Mouse (Mus musculus) embryonic stem cell, embryonic (primary cell): ENCODE measurements around the gene Eepd1.

Experiments used
- CTCF ChIA-PET, 4 experiments: fragments of 300-600 bp in 2 of 4; fragments of 350-600 bp in 2 of 4; sonication (Branson Sonifier 250); formaldehyde crosslinking; loops; one replicate each; lab custom pipeline; 2022; ENCODE audit warnings: inconsistent platforms in 2 of 4; lab: Charles Lee
- POLR2A ChIA-PET, 4 experiments: fragments of 300-600 bp in 2 of 4; fragments of 350-600 bp in 2 of 4; sonication (Branson Sonifier 250); formaldehyde crosslinking; loops; one replicate each; lab custom pipeline; 2022; ENCODE audit warnings: antibody characterized with exemption in 4 of 4, inconsistent platforms in 1 of 4; lab: Charles Lee

Gene Eepd1

GRCm38 (mm10) chr9:25517982-25518381, 36.6 kb downstream of the Eepd1 start:
- CTCF ChIA-PET = interaction anchor here in 1 of 4 experiments (0.5 kb wide), 1 partner anchor 150 kb away, joined by 3 read pairs; no protein-coding TSS in a partner anchor

DNA sequence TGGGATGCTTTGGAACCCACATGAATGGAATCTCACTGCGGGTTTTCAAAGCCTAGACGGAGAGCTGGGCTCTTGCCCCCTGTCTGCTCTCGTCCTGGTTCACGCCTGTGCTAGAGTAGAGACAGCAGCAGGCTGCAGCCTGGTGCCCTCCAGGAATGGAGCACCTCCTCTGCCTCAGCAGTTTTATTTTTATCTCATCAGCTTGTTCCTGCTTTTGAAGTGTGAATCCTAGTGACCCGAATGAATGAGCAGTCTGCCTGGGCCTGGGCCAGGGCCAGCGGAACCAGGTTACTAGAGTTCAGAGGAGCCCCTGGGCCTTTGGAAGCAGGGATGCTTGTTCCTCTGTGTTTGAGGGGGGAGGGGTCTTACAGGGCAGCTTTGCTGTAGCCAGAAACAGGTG, 37.8 kb downstream of the Eepd1 start:
- CTCF ChIA-PET = no interaction called here
- POLR2A ChIA-PET = no interaction called here

More at GRCm38 (mm10) chr9:25517982-25518381, 36.6 kb downstream of the Eepd1 start:
- POLR2A ChIA-PET = no interaction called here

DNA sequence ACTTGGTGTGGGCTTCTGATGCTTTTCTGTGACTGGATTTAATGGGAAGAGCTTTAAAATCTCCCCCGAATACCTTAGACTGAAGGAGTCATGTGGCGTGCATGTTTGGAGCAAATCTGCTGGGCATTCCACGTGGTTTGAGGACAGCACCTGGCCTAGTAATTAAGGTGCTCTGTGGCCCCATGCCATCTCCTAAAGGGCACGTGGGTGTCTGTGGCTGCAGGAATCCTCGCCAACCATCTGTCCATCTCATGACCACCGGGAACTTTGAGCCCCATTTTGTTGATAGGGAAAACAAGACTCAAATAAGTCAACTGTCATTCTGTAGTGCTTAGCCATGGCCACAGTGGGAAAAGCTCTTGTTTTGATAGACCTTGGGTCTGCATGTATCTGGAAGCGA, 39.5 kb downstream of the Eepd1 start:
- CTCF ChIA-PET = no interaction called here

DNA sequence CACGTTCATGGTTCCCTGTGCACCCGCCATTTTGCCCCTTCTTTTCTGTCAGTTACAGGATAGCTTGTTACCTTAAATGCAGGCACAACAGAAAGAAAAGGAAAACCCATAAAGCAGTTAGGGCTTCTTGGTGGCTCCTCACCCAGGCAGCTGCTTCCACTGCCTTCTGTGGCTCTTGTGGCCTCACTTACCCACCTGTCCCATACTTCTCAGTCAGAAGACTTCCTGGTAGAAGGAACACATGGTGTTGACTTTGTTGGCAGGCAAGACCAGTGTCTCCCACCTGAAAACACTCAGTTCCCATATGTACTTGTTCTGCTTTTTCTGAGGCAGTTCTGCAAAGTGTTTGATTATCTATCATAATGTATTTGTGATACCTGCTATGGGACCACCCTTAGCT, 40.5 kb downstream of the Eepd1 start:
- ChIA-PET CTCF (no interaction called here), POLR2A (no interaction called here)

More for the DNA sequence above, 39.5 kb downstream of the Eepd1 start:
- POLR2A ChIA-PET = interaction anchor here in 1 of 4 experiments (1.0 kb wide), 1 partner anchor 109 kb away, joined by 3 read pairs; no protein-coding TSS in a partner anchor

DNA sequence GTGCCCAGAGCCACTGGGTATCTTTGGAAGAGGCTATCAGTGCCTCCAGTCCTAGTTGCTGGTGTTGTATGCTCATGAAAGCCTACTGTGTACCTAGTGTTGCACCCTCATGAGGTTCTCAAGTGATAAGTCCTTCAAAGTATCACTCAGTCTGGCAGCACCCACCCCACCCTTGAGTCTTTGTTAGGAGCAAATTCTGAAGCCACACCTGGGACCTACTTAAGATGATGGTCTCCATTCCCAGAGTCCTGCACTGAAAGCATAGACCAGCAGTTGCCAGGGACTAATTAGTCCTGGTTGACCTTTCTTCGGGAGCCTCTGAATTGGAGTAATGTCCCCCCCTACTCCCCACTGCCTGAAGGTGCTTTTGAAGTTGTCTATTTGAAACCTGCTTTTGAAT, 45.2 kb downstream of the Eepd1 start:
- POLR2A ChIA-PET = no interaction called here
- CTCF ChIA-PET = no interaction called here

GRCm38 (mm10) chr9:25526927-25527337, 45.6 kb downstream of the Eepd1 start:
- CTCF ChIA-PET = no interaction called here

GRCm38 (mm10) chr9:25527359-25528038, 46.2 kb downstream of the Eepd1 start:
- POLR2A ChIA-PET = no interaction called here
- CTCF ChIA-PET = no interaction called here

More at GRCm38 (mm10) chr9:25526927-25527337, 45.6 kb downstream of the Eepd1 start:
- POLR2A ChIA-PET = no interaction called here

DNA sequence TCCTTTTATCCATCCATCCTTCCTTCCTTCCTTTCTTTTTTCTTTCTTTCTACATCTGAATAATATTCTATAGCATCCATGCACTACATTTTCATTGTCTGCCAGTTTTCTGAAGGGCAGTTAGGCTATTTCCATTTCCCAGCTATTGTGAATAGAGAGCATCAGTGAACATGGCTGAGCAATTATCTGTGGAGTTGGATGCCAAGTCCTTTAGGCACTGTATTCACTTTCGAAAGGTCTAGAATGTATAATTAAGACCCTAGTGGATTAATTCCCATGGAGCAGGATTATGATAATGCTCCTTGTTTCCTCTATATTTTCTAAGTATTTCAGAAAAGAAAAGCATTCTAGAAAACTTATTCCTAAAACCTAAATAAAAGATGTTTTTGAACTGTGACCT, 50.3 kb downstream of the Eepd1 start:
- CTCF ChIA-PET = no interaction called here
- POLR2A ChIA-PET = interaction anchor here in 1 of 4 experiments (0.6 kb wide), 1 partner anchor 50 kb away, joined by 3 read pairs; no protein-coding TSS in a partner anchor

GRCm38 (mm10) chr9:25532105-25532504, 50.8 kb downstream of the Eepd1 start:
- ChIA-PET POLR2A (no interaction called here), CTCF (no interaction called here)

GRCm38 (mm10) chr9:25535487-25535886, 54.1 kb downstream of the Eepd1 start:
- POLR2A ChIA-PET = no interaction called here
- CTCF ChIA-PET = no interaction called here

DNA sequence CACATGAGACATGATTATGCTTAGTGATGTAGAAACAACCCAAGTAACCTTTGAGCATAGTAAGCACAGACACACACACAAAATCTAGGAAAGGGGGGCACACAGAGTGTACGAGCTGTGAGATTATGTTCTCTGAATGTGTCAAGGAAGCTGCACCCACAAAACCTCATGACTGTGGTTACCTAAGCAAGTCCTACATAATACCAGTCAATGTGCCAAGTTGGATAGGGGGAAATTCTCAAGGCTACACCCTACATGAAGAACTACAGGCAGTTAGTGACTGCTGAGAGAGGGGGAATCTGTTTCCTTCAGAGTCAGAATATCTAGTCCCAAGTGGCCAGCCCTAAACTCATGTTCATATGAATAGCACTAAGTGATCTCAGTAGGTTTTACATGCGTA, 58.1 kb downstream of the Eepd1 start:
- CTCF ChIA-PET = no interaction called here
- POLR2A ChIA-PET = no interaction called here

- ChIA-PET POLR2A (no interaction called here), CTCF (interaction anchor here in 1 of 4 experiments (0.6 kb wide), 1 partner anchor 846 kb away, joined by 4 read pairs; no protein-coding TSS in a partner anchor)
Observed at GRCm38 (mm10) chr9:25541355-25541754, 60.0 kb downstream of the Eepd1 start.

GRCm38 (mm10) chr9:25545212-25545611, 63.9 kb downstream of the Eepd1 start:
- CTCF ChIA-PET = no interaction called here

GRCm38 (mm10) chr9:25549130-25550060, 68.0 kb downstream of the Eepd1 start:
- ChIA-PET POLR2A (interaction anchor here in 1 of 4 experiments (0.6 kb wide), 1 partner anchor 26 kb away, joined by 5 read pairs; no protein-coding TSS in a partner anchor), CTCF (interaction anchor here in 1 of 4 experiments (1.0 kb wide), 1 partner anchor 43 kb away, joined by 5 read pairs; no protein-coding TSS in a partner anchor)

More at GRCm38 (mm10) chr9:25545212-25545611, 63.9 kb downstream of the Eepd1 start:
- POLR2A ChIA-PET = no interaction called here

GRCm38 (mm10) chr9:25550196-25550595, 68.8 kb downstream of the Eepd1 start:
- ChIA-PET CTCF (interaction anchor here in 1 of 4 experiments (1.0 kb wide), 1 partner anchor 42 kb away, joined by 5 read pairs; no protein-coding TSS in a partner anchor), POLR2A (no interaction called here)

GRCm38 (mm10) chr9:25552532-25552931, 71.2 kb downstream of the Eepd1 start:
- POLR2A ChIA-PET = no interaction called here
- CTCF ChIA-PET = no interaction called here

GRCm38 (mm10) chr9:25554246-25554803, 73.0 kb downstream of the Eepd1 start:
- CTCF ChIA-PET = no interaction called here

DNA sequence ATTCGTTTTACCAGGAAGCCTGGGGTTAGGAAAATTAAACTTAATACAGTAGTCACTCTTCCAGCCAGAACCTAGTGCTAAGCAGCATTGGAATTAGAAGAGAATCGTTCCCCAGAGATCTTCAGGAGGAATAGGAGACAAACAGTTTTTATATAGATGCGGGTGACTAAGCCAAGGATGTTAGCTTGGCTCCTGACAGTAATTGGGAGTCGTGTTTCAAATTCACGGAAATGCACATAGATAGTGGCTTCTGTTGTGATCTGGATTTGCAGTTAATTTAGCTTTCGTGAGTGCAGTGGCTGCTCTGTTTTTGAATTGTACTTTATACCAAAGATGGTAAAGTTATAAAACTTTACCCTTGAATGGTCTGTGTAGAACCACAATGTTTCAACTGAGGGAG, 73.9 kb downstream of the Eepd1 start:
- CTCF ChIA-PET = no interaction called here
- POLR2A ChIA-PET = interaction anchor here in 1 of 4 experiments (0.6 to 1.6 kb wide), 4 partner anchors 8 to 966 kb away, joined by 3 to 5 read pairs (median 4); no protein-coding TSS in a partner anchor

More at GRCm38 (mm10) chr9:25554246-25554803, 73.0 kb downstream of the Eepd1 start:
- POLR2A ChIA-PET = interaction anchor here in 1 of 4 experiments (0.8 to 1.0 kb wide), 2 partner anchors 9 to 11 kb away, joined by 3 read pairs; no protein-coding TSS in a partner anchor

DNA sequence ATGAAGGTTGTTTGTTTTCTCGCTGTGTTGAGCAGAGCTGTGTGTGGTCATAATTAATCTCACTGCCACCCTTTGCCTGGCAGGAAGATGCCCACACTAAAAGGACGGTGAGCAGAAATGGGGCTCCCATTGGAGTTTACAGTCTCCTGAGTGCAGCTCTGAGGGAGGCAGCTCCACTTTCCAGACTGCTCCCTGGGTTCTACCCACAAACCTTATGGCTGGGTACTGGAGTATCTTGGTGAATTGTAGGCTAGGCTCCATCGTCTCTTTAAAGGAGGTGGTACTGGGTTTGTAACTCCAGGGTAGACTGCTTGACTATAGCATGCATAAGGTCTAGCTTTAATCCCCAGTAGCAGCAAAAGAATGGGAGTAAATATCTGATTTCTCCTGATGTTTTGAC, 74.7 kb downstream of the Eepd1 start:
- ChIA-PET POLR2A (interaction anchor here in 1 of 4 experiments (1.1 to 1.6 kb wide), 2 partner anchors 8 to 26 kb away, joined by 3 to 4 read pairs; no protein-coding TSS in a partner anchor), CTCF (interaction anchor here in 1 of 4 experiments (0.5 kb wide), 1 partner anchor 202 kb away, joined by 4 read pairs; no protein-coding TSS in a partner anchor)
